Mouse (Mus musculus) cortical plate, adult 2 months (tissue): ENCODE measurements around the gene Mtg1. TPM values are rescaled to one million over a fixed set of nuclear protein-coding genes. Genes with fewer than 3 reads are reported as not detected.
"Not testable (repeated sequence)": the region's sequence is repeated elsewhere in the genome, so short reads cannot be mapped to it uniquely, and the experiment has no call there.

Source experiments
- H3K27ac ChIP-seq: fragments of 200-500 bp; 2 replicates; pipeline ENCODE4 v1.5.1; 2012; ENCODE audit warnings: low read length, control low read depth, inconsistent platforms; ENCODE audit not compliant: insufficient read depth
- H3K4me1 ChIP-seq: fragments of 200-500 bp; 2 replicates; pipeline ENCODE4 v1.6.1; 2011; ENCODE audit warnings: low read length; ENCODE audit not compliant: control insufficient read depth, insufficient read depth
- H3K4me3 ChIP-seq: fragments of 200-500 bp; 2 replicates; pipeline ENCODE4 v1.5.1; 2011; ENCODE audit warnings: mild to moderate bottlenecking, low read length, control low read depth; ENCODE audit not compliant: insufficient read depth
- CTCF ChIP-seq: fragments of 200-500 bp; IDR thresholded peaks from 2 replicates; pipeline ENCODE4 v1.5.1; 2011; ENCODE audit warnings: mild to moderate bottlenecking, control low read depth, low read length; ENCODE audit not compliant: insufficient read depth; ENCODE audit errors: extremely low read depth
- POLR2A ChIP-seq: fragments of 200-500 bp; IDR thresholded peaks from 2 replicates; pipeline ENCODE4 v1.6.1; 2011; ENCODE audit warnings: mild to moderate bottlenecking, low read length, control low read depth; ENCODE audit not compliant: insufficient read depth; ENCODE audit errors: extremely low read depth
- polyA plus RNA-seq: library from polyadenylated mRNA; depleted of rRNA; stranded (reverse); fragments of >200 nt; gene quantifications from 2 replicates; pipeline ENCODE4 v1.2.3, GENCODE M21; 2012

The Mtg1 gene
- polyA plus RNA-seq, 1 experiment: 43.4 TPM

- TF ChIP-seq CTCF (no peak), POLR2A (no peak)
- Histone ChIP-seq H3K27ac (no peak overlapping the region), H3K4me3 (peak overlapping the region; percentile 65), H3K4me1 (peaks cover 1% of the 10 kb centered on the region; the same call in 1 of the 2 replicates)
Measured at GRCm38 (mm10) chr7:140126022-140126350, 11.4 kb upstream of the Mtg1 start.

GRCm38 (mm10) chr7:140126934-140127333 is 10.4 kb upstream of the Mtg1 start:
- Histone ChIP-seq H3K4me1 (peaks cover 1% of the 10 kb centered on the region; the same call in 1 of the 2 replicates), H3K4me3 (no peak overlapping the region)
- TF ChIP-seq POLR2A: no peak
- no peak for TF ChIP-seq CTCF

GRCm38 (mm10) chr7:140127911-140128310 is 9.5 kb upstream of the Mtg1 start:
- Histone ChIP-seq H3K4me1 (peaks cover 1% of the 10 kb centered on the region; the same call in 1 of the 2 replicates), H3K27ac (no peak overlapping the region), H3K4me3 (no peak overlapping the region)
- TF ChIP-seq CTCF: no peak
- no peak for TF ChIP-seq POLR2A

More at GRCm38 (mm10) chr7:140126934-140127333, 10.4 kb upstream of the Mtg1 start:
- H3K27ac ChIP-seq: no peak overlapping the region

GRCm38 (mm10) chr7:140132184-140132583 is 5.2 kb upstream of the Mtg1 start:
- H3K4me3 ChIP-seq: not testable (repeated sequence)

GRCm38 (mm10) chr7:140134033-140134432 is 3.3 kb upstream of the Mtg1 start:
- not testable (repeated sequence) for H3K4me3 ChIP-seq, H3K27ac ChIP-seq, H3K4me1 ChIP-seq

More at GRCm38 (mm10) chr7:140132184-140132583, 5.2 kb upstream of the Mtg1 start:
- H3K27ac ChIP-seq, H3K4me1 ChIP-seq: not testable (repeated sequence)

- H3K4me1 ChIP-seq: peaks cover 2% of the 10 kb centered on the region; the same call in 1 of the 2 replicates
- H3K4me3 ChIP-seq: no peak overlapping the region
- no peak overlapping the region for H3K27ac ChIP-seq
Measured at GRCm38 (mm10) chr7:140135106-140135770, 2.1 kb upstream of the Mtg1 start.

GRCm38 (mm10) chr7:140138021-140138310 is 602 bp downstream of the Mtg1 start:
- Histone ChIP-seq H3K4me1 (peaks cover 2% of the 10 kb centered on the region; the same call in 1 of the 2 replicates), H3K4me3 (peak overlapping the region; percentile 60), H3K27ac (no peak overlapping the region)
- TF ChIP-seq CTCF (no peak), POLR2A (no peak)

More at GRCm38 (mm10) chr7:140135106-140135770, 2.1 kb upstream of the Mtg1 start:
- TF ChIP-seq POLR2A: no peak
- TF ChIP-seq CTCF: no peak

- H3K4me3 ChIP-seq: no peak overlapping the region
- TF ChIP-seq POLR2A (no peak), CTCF (peak; percentile 73)
- no peak overlapping the region for H3K27ac ChIP-seq
- peaks cover 2% of the 10 kb centered on the region; the same call in 1 of the 2 replicates for H3K4me1 ChIP-seq
Measured at GRCm38 (mm10) chr7:140141350-140141749, 4.0 kb downstream of the Mtg1 start.

GRCm38 (mm10) chr7:140144550-140144949 is 7.2 kb downstream of the Mtg1 start:
- Histone ChIP-seq H3K27ac (no peak overlapping the region), H3K4me3 (no peak overlapping the region), H3K4me1 (no peaks in the 10 kb centered on the region)
- TF ChIP-seq CTCF (no peak), POLR2A (no peak)

- H3K4me3 ChIP-seq: peak overlapping the region; percentile 82
- peak overlapping the region; percentile 14 for H3K27ac ChIP-seq
- H3K4me1 ChIP-seq: peaks cover 3% of the 10 kb centered on the region
- peak; percentile 11; the same call in 1 of the 2 replicates for TF ChIP-seq POLR2A
- no peak for TF ChIP-seq CTCF
Measured at GRCm38 (mm10) chr7:140153383-140153782, 16.0 kb downstream of the Mtg1 start.
